Mouse (Mus musculus): Measurements from ENCODE around the gene Pth2r. TPM values are rescaled to one million over a fixed set of nuclear protein-coding genes. Genes with fewer than 3 reads are reported as not detected.
A peak's percentile ranks its signal among the peaks of the same experiment; 100 is the strongest.

Pth2r gene
- polyA plus RNA-seq, 1 experiment from 2014 or later = 2.0 TPM

DNA sequence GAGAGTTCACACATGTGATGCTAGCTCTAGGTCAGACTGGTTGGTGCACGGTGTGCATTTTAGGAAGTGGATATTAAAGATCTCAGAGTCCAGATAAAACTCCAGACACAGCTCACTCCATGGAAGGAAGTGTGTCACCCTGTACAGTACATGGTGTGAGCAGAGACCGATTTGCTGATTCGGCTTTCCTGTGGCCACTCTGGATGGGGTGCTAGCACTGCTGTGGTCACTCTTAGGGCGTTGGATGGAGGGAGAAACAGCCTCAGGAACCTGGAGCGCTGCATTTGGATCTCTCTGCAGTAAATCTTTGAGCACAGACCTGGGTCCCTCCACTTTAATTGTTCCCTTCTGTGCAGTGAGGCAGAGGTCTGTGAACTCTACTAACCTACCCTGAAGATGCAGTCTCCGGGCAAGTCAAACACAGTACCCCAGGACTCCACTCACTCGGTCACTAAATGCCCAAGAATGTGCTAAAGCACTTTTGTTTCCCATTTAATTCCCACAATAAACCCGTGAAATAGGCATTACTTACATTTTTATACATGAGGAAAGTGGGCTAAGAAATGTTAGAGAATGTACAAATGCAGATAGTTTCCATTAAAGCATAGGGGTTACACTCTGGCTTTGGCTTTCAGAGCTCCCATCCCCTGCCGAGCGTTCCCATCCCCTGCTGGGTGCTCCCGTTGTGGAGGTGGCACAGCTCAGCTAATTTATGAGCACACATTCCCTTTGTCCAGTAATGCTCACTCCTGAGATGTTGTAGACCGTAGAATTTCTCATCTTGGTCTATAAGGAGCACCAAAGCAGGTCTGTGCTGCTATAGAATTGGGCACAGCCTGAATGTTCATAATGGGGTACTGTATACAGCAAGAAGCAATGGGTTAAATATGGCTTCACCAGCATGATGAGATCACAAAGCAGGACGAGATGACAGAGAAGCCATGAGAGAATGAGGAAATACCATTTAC lies 32.5 kb downstream of the Pth2r start:
- Histone ChIP-seq H3K4me1 (replicated peaks; ENCODE audit: control insufficient read depth, insufficient read depth, low read length) (peaks cover 9% of the 10 kb centered on the region), H3K36me3 (ENCODE audit: control insufficient read depth, insufficient read depth) (no peaks in the 10 kb centered on the region), H3K4me2 (ENCODE audit: low read length) (no peak overlapping the region), H3K27ac (ENCODE audit: low read length) (no peak overlapping the region), H3K27me3 (replicated peaks; ENCODE audit: control insufficient read depth, insufficient read depth, low read length) (peaks cover 12% of the 10 kb centered on the region; the same call in 1 of the 2 replicates), H3K4me3 (replicated peaks; ENCODE audit: low read length) (no peak overlapping the region), H3K9ac (replicated peaks; ENCODE audit: low read depth, low read length) (no peak overlapping the region), H3K9me3 (ENCODE audit: control insufficient read depth, low read length) (no peaks in the 10 kb centered on the region)
- ATAC-seq = no peak
- 60% methylated on average over 13 of the region's 13 CpGs for WGBS

DNA sequence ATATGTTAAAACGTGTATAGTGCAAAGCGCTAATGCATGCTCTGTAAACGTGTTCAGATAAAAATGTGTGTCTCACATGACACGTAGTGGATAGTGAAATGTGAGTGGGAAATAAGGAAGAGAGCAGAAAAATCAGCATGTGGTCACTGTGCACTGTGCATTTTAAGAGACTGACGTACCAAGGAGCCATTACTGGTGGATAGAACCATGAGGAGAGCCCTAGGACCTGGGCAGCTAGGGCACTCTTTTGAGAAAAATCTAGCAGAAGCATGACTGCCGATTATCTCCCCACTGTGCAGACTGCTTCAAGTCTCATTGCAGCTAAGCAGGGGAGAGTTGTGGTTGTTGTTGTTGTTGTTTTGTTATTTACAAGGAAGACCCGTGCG lies 33.2 kb downstream of the Pth2r start:
- no peaks in the 10 kb centered on the region for H3K9me3 ChIP-seq (ENCODE audit: control insufficient read depth, low read length)
- H3K4me2 ChIP-seq (ENCODE audit: low read length) = no peak overlapping the region
- no peaks in the 10 kb centered on the region for H3K36me3 ChIP-seq (ENCODE audit: control insufficient read depth, insufficient read depth)
- peaks cover 11% of the 10 kb centered on the region; the same call in 1 of the 2 replicates for H3K27me3 ChIP-seq (replicated peaks; ENCODE audit: control insufficient read depth, insufficient read depth, low read length)
- peaks cover 9% of the 10 kb centered on the region for H3K4me1 ChIP-seq (replicated peaks; ENCODE audit: control insufficient read depth, insufficient read depth, low read length)
- 83% methylated on average over 8 of the region's 8 CpGs for WGBS
- ATAC-seq = no peak
- H3K4me3 ChIP-seq (replicated peaks; ENCODE audit: low read length) = no peak overlapping the region
- H3K9ac ChIP-seq (replicated peaks; ENCODE audit: low read depth, low read length) = no peak overlapping the region
- H3K27ac ChIP-seq (ENCODE audit: low read length) = no peak overlapping the region

DNA sequence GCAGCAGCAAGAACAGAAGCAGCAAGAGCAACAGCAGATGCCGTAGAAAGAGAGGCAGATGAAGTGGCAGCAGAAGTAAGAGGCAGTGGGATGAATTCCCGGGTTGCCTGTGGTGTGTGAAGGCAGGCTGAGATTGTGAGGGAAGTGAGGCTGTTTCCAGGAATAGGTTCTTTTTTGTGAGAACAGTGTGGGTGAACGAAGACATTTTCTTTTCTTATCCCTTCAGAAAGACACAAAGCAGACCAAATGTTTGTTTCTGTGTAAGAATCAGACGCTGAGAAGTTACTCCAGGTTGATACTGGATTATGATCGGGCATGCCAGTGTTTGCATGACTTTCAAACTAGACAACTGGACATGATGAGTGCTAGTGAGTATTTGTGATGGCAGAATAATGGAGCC lies 52.2 kb downstream of the Pth2r start:
- H3K36me3 ChIP-seq (ENCODE audit: control insufficient read depth, insufficient read depth) = no peaks in the 10 kb centered on the region
- no peaks in the 10 kb centered on the region for H3K9me3 ChIP-seq (ENCODE audit: control insufficient read depth, low read length)
- H3K9ac ChIP-seq (replicated peaks; ENCODE audit: low read depth, low read length) = no peak overlapping the region
- H3K4me2 ChIP-seq (ENCODE audit: low read length) = no peak overlapping the region
- H3K27me3 ChIP-seq (replicated peaks; ENCODE audit: control insufficient read depth, insufficient read depth, low read length) = no peaks in the 10 kb centered on the region
- 87% methylated on average over 5 of the region's 5 CpGs for WGBS
- H3K4me1 ChIP-seq (replicated peaks; ENCODE audit: control insufficient read depth, insufficient read depth, low read length) = no peaks in the 10 kb centered on the region
- ATAC-seq = no peak
- no peak overlapping the region for H3K4me3 ChIP-seq (replicated peaks; ENCODE audit: low read length)
- no peak overlapping the region for H3K27ac ChIP-seq (ENCODE audit: low read length)

DNA sequence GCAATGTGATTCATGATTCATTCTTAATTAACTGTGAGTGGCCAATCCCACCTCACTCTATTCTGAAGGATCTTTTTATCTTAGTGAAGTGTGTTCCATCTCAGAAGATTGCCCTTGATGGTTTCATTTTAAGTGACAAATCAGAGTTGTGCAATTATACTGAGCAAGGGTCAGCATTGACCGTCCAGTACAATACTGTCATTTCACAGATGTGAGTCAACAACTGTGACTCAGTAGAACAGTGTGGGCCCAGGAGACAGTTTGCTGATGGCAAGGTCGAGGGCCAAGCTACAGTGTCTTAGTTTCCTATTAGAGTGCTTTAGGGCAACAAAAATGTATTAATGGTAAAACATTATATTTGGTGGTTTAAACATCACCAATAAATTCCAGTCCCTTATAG lies 55.9 kb downstream of the Pth2r start:
- no peak overlapping the region for H3K9ac ChIP-seq (replicated peaks; ENCODE audit: low read depth, low read length)
- no peak overlapping the region for H3K27ac ChIP-seq (ENCODE audit: low read length)
- no peak overlapping the region for H3K4me3 ChIP-seq (replicated peaks; ENCODE audit: low read length)
- H3K27me3 ChIP-seq (replicated peaks; ENCODE audit: control insufficient read depth, insufficient read depth, low read length) = no peaks in the 10 kb centered on the region
- ATAC-seq = no peak
- no peaks in the 10 kb centered on the region for H3K36me3 ChIP-seq (ENCODE audit: control insufficient read depth, insufficient read depth)
- no peaks in the 10 kb centered on the region for H3K9me3 ChIP-seq (ENCODE audit: control insufficient read depth, low read length)
- no peak overlapping the region for H3K4me2 ChIP-seq (ENCODE audit: low read length)
- WGBS = 94% methylated on average over 2 of the region's 2 CpGs
- 0 out of 2 replicates have a peak, but pooled peaks cover 2% of the 10 kb centered on the region for H3K4me1 ChIP-seq (replicated peaks; ENCODE audit: control insufficient read depth, insufficient read depth, low read length)

DNA sequence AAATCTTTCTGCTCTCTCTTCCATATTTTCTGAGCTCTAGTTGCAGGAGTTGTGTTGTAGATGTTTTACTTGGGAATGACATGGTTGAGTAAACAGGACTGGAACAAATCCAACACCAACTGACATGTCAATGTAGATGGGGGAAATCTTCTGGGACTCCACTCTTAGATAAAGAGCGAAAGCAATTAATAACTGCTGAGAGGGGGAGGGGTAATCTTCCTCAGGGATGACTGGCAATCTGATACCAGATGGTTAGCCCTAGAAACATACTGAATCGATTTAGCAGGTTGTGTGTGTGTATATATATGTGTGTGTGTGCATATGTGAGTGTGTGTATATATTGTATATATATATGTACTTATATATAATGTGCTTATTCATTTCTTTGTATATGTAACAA lies 58.4 kb downstream of the Pth2r start:
- ATAC-seq = 0 out of 2 replicates have a peak, but pooled peaks have one; percentile 36

DNA sequence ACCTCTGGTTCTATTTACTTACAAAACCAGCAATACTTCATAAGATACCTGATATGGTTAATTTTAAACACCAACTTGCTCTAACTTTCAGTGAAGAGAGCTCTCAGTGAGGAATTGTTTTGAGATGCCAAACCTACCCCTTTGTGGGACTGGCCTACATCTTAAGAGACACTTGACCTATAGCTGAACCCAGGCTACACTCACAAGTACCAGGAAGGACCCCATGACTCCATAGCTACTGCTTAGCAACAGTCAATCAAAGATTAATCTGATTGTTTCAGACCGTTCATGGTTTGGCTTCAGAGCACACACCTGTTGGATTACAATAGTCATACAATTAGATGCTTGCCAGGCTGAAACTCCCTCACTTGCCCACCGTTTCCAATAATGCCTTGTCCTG lies 71.1 kb downstream of the Pth2r start:
- Histone ChIP-seq H3K4me1 (replicated peaks; ENCODE audit: control insufficient read depth, insufficient read depth, low read length) (no peaks in the 10 kb centered on the region), H3K27me3 (replicated peaks; ENCODE audit: control insufficient read depth, insufficient read depth, low read length) (no peaks in the 10 kb centered on the region), H3K4me3 (replicated peaks; ENCODE audit: low read length) (no peak overlapping the region), H3K36me3 (ENCODE audit: control insufficient read depth, insufficient read depth) (no peaks in the 10 kb centered on the region), H3K4me2 (ENCODE audit: low read length) (no peak overlapping the region), H3K9me3 (ENCODE audit: control insufficient read depth, low read length) (no peaks in the 10 kb centered on the region), H3K27ac (ENCODE audit: low read length) (no peak overlapping the region), H3K9ac (replicated peaks; ENCODE audit: low read depth, low read length) (no peak overlapping the region)
- ATAC-seq = no peak
- WGBS = 20% methylated on average over 2 of the region's 2 CpGs

More for the DNA sequence above, 58.4 kb downstream of the Pth2r start:
- no peaks in the 10 kb centered on the region for H3K9me3 ChIP-seq (ENCODE audit: control insufficient read depth, low read length)
- H3K4me2 ChIP-seq (ENCODE audit: low read length) = no peak overlapping the region
- 53% methylated on average over 2 of the region's 2 CpGs for WGBS
- no peak overlapping the region for H3K27ac ChIP-seq (ENCODE audit: low read length)
- H3K36me3 ChIP-seq (ENCODE audit: control insufficient read depth, insufficient read depth) = no peaks in the 10 kb centered on the region
- no peak overlapping the region for H3K4me3 ChIP-seq (replicated peaks; ENCODE audit: low read length)
- no peaks in the 10 kb centered on the region for H3K27me3 ChIP-seq (replicated peaks; ENCODE audit: control insufficient read depth, insufficient read depth, low read length)
- 0 out of 2 replicates have a peak, but pooled peaks cover 2% of the 10 kb centered on the region for H3K4me1 ChIP-seq (replicated peaks; ENCODE audit: control insufficient read depth, insufficient read depth, low read length)
- no peak overlapping the region for H3K9ac ChIP-seq (replicated peaks; ENCODE audit: low read depth, low read length)

DNA sequence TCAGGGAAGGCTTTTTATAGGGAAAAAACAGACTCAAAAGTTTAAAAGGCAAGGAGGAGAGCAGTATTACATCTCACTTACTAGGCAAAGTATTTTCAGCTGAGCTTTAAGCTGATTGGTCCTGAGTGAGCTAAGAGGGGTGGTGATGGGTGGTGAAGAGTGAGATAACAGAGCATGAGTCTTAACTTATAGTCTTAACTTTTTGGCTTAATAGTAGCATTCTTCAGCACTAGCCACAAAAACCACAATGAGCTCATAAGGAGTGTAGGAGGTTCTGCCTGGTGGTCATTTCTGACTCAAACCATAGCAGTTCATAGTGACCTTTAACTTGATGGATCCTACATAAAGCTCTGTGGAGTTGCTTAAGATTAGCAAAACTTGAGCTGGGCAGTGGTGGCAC lies 72.3 kb downstream of the Pth2r start:
- Histone ChIP-seq H3K4me1 (replicated peaks; ENCODE audit: control insufficient read depth, insufficient read depth, low read length) (no peaks in the 10 kb centered on the region), H3K27me3 (replicated peaks; ENCODE audit: control insufficient read depth, insufficient read depth, low read length) (no peaks in the 10 kb centered on the region), H3K9ac (replicated peaks; ENCODE audit: low read depth, low read length) (no peak overlapping the region), H3K4me3 (replicated peaks; ENCODE audit: low read length) (no peak overlapping the region), H3K9me3 (ENCODE audit: control insufficient read depth, low read length) (no peaks in the 10 kb centered on the region), H3K27ac (ENCODE audit: low read length) (no peak overlapping the region), H3K4me2 (ENCODE audit: low read length) (no peak overlapping the region), H3K36me3 (ENCODE audit: control insufficient read depth, insufficient read depth) (no peaks in the 10 kb centered on the region)
- no peak for ATAC-seq

DNA sequence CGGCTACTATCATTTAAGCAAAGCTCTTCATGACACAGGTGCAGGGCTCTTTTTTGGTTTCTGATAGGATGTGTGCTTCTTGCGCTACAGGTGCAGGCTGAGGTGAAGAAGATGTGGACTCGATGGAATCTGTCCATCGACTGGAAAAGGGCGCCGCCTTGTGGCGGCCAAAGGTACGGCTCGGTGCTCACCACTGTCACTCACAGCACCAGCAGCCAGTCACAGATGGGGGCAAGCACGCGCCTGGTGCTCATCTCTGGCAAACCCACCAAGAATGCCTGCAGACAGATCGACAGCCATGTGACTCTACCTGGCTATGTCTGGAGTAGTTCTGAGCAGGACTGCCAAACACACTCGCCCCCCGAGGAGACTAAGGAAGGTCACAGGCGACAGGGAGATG lies 106.5 kb downstream of the Pth2r start:
- H3K4me2 ChIP-seq (ENCODE audit: low read length) = no peak overlapping the region
- no peaks in the 10 kb centered on the region for H3K9me3 ChIP-seq (ENCODE audit: control insufficient read depth, low read length)
- no peak overlapping the region for H3K27ac ChIP-seq (ENCODE audit: low read length)
- no peak overlapping the region for H3K4me3 ChIP-seq (replicated peaks; ENCODE audit: low read length)
- no peaks in the 10 kb centered on the region for H3K27me3 ChIP-seq (replicated peaks; ENCODE audit: control insufficient read depth, insufficient read depth, low read length)
- no peak overlapping the region for H3K9ac ChIP-seq (replicated peaks; ENCODE audit: low read depth, low read length)
- no peaks in the 10 kb centered on the region for H3K36me3 ChIP-seq (ENCODE audit: control insufficient read depth, insufficient read depth)
- no peaks in the 10 kb centered on the region for H3K4me1 ChIP-seq (replicated peaks; ENCODE audit: control insufficient read depth, insufficient read depth, low read length)
- 36% methylated on average over 15 of the region's 15 CpGs for WGBS
- ATAC-seq = no peak

DNA sequence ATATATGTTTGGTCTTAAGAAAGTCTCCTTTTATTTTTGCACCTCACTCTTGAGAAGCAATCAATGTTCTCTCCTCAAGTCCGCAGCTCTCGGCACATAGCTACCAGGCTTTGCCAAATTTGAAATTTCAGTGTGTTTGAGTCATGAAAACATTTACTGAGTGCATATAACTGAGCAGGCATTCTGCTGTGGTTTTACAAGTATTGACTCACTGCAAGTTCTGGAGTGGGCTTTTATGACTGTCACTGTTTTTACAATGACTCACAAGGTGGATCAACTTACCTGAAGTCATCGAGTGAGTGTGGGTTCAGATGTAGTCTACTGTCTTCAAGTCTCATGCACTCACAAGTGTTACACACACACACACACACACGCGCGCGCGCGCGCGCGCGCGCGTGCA lies 107.8 kb downstream of the Pth2r start:
- no peak overlapping the region for H3K4me2 ChIP-seq (ENCODE audit: low read length)
- H3K9ac ChIP-seq (replicated peaks; ENCODE audit: low read depth, low read length) = no peak overlapping the region
- 99% methylated on average over 15 of the region's 15 CpGs for WGBS
- H3K27ac ChIP-seq (ENCODE audit: low read length) = no peak overlapping the region
- H3K4me1 ChIP-seq (replicated peaks; ENCODE audit: control insufficient read depth, insufficient read depth, low read length) = no peaks in the 10 kb centered on the region
- H3K36me3 ChIP-seq (ENCODE audit: control insufficient read depth, insufficient read depth) = no peaks in the 10 kb centered on the region
- H3K4me3 ChIP-seq (replicated peaks; ENCODE audit: low read length) = no peak overlapping the region
- H3K27me3 ChIP-seq (replicated peaks; ENCODE audit: control insufficient read depth, insufficient read depth, low read length) = no peaks in the 10 kb centered on the region
- H3K9me3 ChIP-seq (ENCODE audit: control insufficient read depth, low read length) = no peaks in the 10 kb centered on the region
- ATAC-seq = no peak

All from forebrain, embryonic 16.5 days (tissue).